Mouse (Mus musculus) lung, postnatal 0 days (tissue): ENCODE measurements around the gene Phf1. TPM values are rescaled to one million over a fixed set of nuclear protein-coding genes. Genes with fewer than 3 reads are reported as not detected.
A peak's percentile ranks its signal among the peaks of the same experiment; 100 is the strongest.
"Not testable (repeated sequence)": the region's sequence is repeated elsewhere in the genome, so short reads cannot be mapped to it uniquely, and the experiment has no call there.

Experiments used
- ATAC-seq: fragments of 200-750 bp; cut with Nextera tagmentation; 2 replicates; pipeline ENCODE4 v1.8.0; 2017; ENCODE audit warnings: moderate library complexity
- DNase-seq: peaks from one replicate; pipeline ENCODE4 v3.0.0-alpha.2; 2016; ENCODE audit warnings: low spot score
- H3K27ac ChIP-seq: fragments of 300-500 bp; sonication (generic); 2 replicates; pipeline ENCODE4 v1.5.1; 2014; ENCODE audit warnings: antibody characterized with exemption, mild to moderate bottlenecking, low read length, mixed read lengths
- H3K27me3 ChIP-seq: fragments of 300-500 bp; sonication (generic); replicated peaks from 2 replicates; pipeline ENCODE4 v1.6.1; 2014; ENCODE audit warnings: low read length, mixed read lengths; ENCODE audit not compliant: insufficient read depth
- H3K36me3 ChIP-seq: fragments of 300-500 bp; sonication (generic); 2 replicates; pipeline ENCODE4 v1.6.1; 2014; ENCODE audit warnings: low read length, mixed read lengths; ENCODE audit not compliant: insufficient read depth
- H3K4me1 ChIP-seq: fragments of 300-500 bp; sonication (generic); 2 replicates; pipeline ENCODE4 v1.6.1; 2014; ENCODE audit warnings: antibody characterized with exemption, low read depth, low read length, mixed read lengths; ENCODE audit not compliant: insufficient read depth
- H3K4me2 ChIP-seq: fragments of 300-500 bp; sonication (generic); replicated peaks from 2 replicates; pipeline ENCODE4 v1.6.1; 2014; ENCODE audit warnings: low read depth, mild to moderate bottlenecking, low read length, moderate library complexity, mixed read lengths
- H3K4me3 ChIP-seq: fragments of 300-500 bp; sonication (generic); 2 replicates; pipeline ENCODE4 v1.5.1; 2014; ENCODE audit warnings: low read depth, low read length
- H3K9ac ChIP-seq: fragments of 300-500 bp; sonication (generic); replicated peaks from 2 replicates; pipeline ENCODE4 v1.6.1; 2014; ENCODE audit warnings: low read depth, mild to moderate bottlenecking
- H3K9me3 ChIP-seq: fragments of 300-500 bp; sonication (generic); 2 replicates; pipeline ENCODE4 v1.6.1; 2016; ENCODE audit warnings: low read length, mixed read lengths
- CTCF ChIP-seq: IDR thresholded peaks from 2 replicates; pipeline ENCODE4 v1.5.1; 2016; ENCODE audit warnings: antibody characterized with exemption, mild to moderate bottlenecking
- EP300 ChIP-seq: IDR thresholded peaks from 2 replicates; pipeline ENCODE4 v1.6.1; 2016; ENCODE audit warnings: antibody characterized with exemption, mild to moderate bottlenecking, control low read depth
- WGBS: fragments of 180-500 bp; shearing (Covaris S2); extraction: QIAGEN DNeasy Blood & Tissue Kit; methylation state at CpG from one replicate; pipeline ENCODE4 v1.1.7; 2014; 5-methylcytosine and 5-hydroxymethylcytosine counted together
- polyA plus RNA-seq: library from polyadenylated mRNA; unstranded; fragments of >200 nt; fragmentation: Nextera tagmentation; extraction: Ambion mirVana; gene quantifications from 2 replicates; pipeline ENCODE4 v1.2.1, GENCODE M21; 2015

The Phf1 gene
- polyA plus RNA-seq, 1 experiment from 2014 or later, result 15.2 TPM

GRCm38 (mm10) chr17:26931795-26932194 is 1.1 kb upstream of the Phf1 start:
- H3K9me3 ChIP-seq, H3K27me3 ChIP-seq, H3K4me1 ChIP-seq, H3K36me3 ChIP-seq, H3K4me3 ChIP-seq, H3K4me2 ChIP-seq, H3K9ac ChIP-seq, ATAC-seq: not testable (repeated sequence)
- H3K27ac ChIP-seq, result peak overlapping the region; percentile 85; the same call in 1 of the 2 replicates
- DNase-seq, result peak; percentile 60
- WGBS, result 56% methylated on average over 7 of the region's 7 CpGs
- peak; percentile 78 for TF ChIP-seq CTCF

GRCm38 (mm10) chr17:26933419-26933818 is 567 bp downstream of the Phf1 start:
- Histone ChIP-seq H3K9me3 (no peaks in the 10 kb centered on the region), H3K4me2 (peak overlapping the region; percentile 96), H3K36me3 (no peaks in the 10 kb centered on the region), H3K27me3 (no peaks in the 10 kb centered on the region), H3K4me1 (peaks cover 16% of the 10 kb centered on the region), H3K4me3 (peak overlapping the region; percentile 85), H3K27ac (peak overlapping the region; percentile 85), H3K9ac (peak overlapping the region; percentile 84)
- DNase-seq (peak; percentile 46), ATAC-seq (peak; percentile 3; the same call in 1 of the 2 replicates)
- TF ChIP-seq EP300, result no peak
- 6% methylated on average over 13 of the region's 13 CpGs for WGBS

GRCm38 (mm10) chr17:26933885-26934827 is 1.3 kb downstream of the Phf1 start:
- ATAC-seq, result no peak

GRCm38 (mm10) chr17:26935027-26935426 is 2.2 kb downstream of the Phf1 start:
- no peaks in the 10 kb centered on the region for H3K36me3 ChIP-seq
- H3K27me3 ChIP-seq, result no peaks in the 10 kb centered on the region
- TF ChIP-seq CTCF (no peak), EP300 (no peak)
- no peak overlapping the region for H3K4me2 ChIP-seq
- H3K9me3 ChIP-seq, result no peaks in the 10 kb centered on the region
- H3K9ac ChIP-seq, result no peak overlapping the region
- no peak for DNase-seq
- H3K27ac ChIP-seq, result no peak overlapping the region
- 85% methylated on average over 9 of the region's 9 CpGs for WGBS
- no peak overlapping the region for H3K4me3 ChIP-seq
- ATAC-seq, result no peak
- peaks cover 24% of the 10 kb centered on the region for H3K4me1 ChIP-seq

More at GRCm38 (mm10) chr17:26933885-26934827, 1.3 kb downstream of the Phf1 start:
- no peaks in the 10 kb centered on the region for H3K27me3 ChIP-seq
- peak overlapping the region; percentile 96 for H3K4me2 ChIP-seq
- no peak overlapping the region for H3K27ac ChIP-seq
- no peaks in the 10 kb centered on the region for H3K36me3 ChIP-seq
- peak overlapping the region; percentile 85; the same call in 1 of the 2 replicates for H3K4me3 ChIP-seq
- no peak overlapping the region; the same call in 1 of the 2 replicates for H3K9ac ChIP-seq
- 80% methylated on average over 16 of the region's 16 CpGs for WGBS
- no peaks in the 10 kb centered on the region for H3K9me3 ChIP-seq
- no peak for DNase-seq
- H3K4me1 ChIP-seq, result peaks cover 21% of the 10 kb centered on the region
- TF ChIP-seq CTCF (no peak), EP300 (no peak)

- H3K36me3 ChIP-seq, result no peaks in the 10 kb centered on the region
- no peak overlapping the region for H3K4me3 ChIP-seq
- H3K27me3 ChIP-seq, result no peaks in the 10 kb centered on the region
- H3K4me1 ChIP-seq, result peaks cover 34% of the 10 kb centered on the region
- no peak overlapping the region for H3K9ac ChIP-seq
- WGBS, result 76% methylated on average over 12 of the region's 12 CpGs
- no peak overlapping the region for H3K27ac ChIP-seq
- H3K9me3 ChIP-seq, result no peaks in the 10 kb centered on the region
- no peak overlapping the region for H3K4me2 ChIP-seq
- no peak for ATAC-seq
- TF ChIP-seq EP300 (no peak), CTCF (no peak)
- DNase-seq, result no peak
Measured at GRCm38 (mm10) chr17:26936453-26936852, 3.6 kb downstream of the Phf1 start.

- no peak for TF ChIP-seq EP300
- no peak for TF ChIP-seq CTCF
- whole genome bisulfite sequencing, result 77% methylated on average over 15 of the region's 15 CpGs
- Histone ChIP-seq H3K4me1 (peaks cover 34% of the 10 kb centered on the region), H3K27me3 (no peaks in the 10 kb centered on the region), H3K9me3 (no peaks in the 10 kb centered on the region), H3K4me3 (no peak overlapping the region), H3K9ac (no peak overlapping the region), H3K36me3 (no peaks in the 10 kb centered on the region), H3K4me2 (no peak overlapping the region), H3K27ac (no peak overlapping the region)
- ATAC-seq, result no peak
- DNase-seq, result no peak
Measured at GRCm38 (mm10) chr17:26936921-26937695, 4.3 kb downstream of the Phf1 start.
